Mouse (Mus musculus) liver, embryonic 14.5 days (tissue): ENCODE data around the gene Triobp.

Source experiments
- CTCF ChIP-seq: IDR thresholded peaks from 2 replicates; pipeline ENCODE4 v1.5.1; 2016; ENCODE audit warnings: antibody characterized with exemption, low read depth, control low read depth
- EP300 ChIP-seq: IDR thresholded peaks from 2 replicates; pipeline ENCODE4 v1.6.1; 2016; ENCODE audit warnings: antibody characterized with exemption, low read depth

- TF ChIP-seq EP300 (peak; percentile 57), CTCF (no peak)
Measured at GRCm38 (mm10) chr15:78923585-78923984, 23.9 kb upstream of the Triobp start.
